Mouse (Mus musculus) hindbrain, embryonic 14.5 days (tissue): ENCODE measurements around the gene Nelfb. TPM values are rescaled to one million over a fixed set of nuclear protein-coding genes. Genes with fewer than 3 reads are reported as not detected.
A peak's percentile ranks its signal among the peaks of the same experiment; 100 is the strongest.

Source experiments
- ATAC-seq: fragments of 200-750 bp; cut with Nextera tagmentation; 2 replicates; pipeline ENCODE4 v1.8.0; 2017; ENCODE audit warnings: moderate number of reproducible peaks, mild to moderate bottlenecking, moderate TSS enrichment, moderate library complexity; ENCODE audit not compliant: low FRiP score
- DNase-seq: peaks from one replicate; pipeline ENCODE4 v3.0.0-alpha.2; 2015; ENCODE audit warnings: low spot score
- H3K27ac ChIP-seq: fragments of 300-500 bp; sonication (generic); 2 replicates; pipeline ENCODE4 v1.5.1; 2014; ENCODE audit warnings: mild to moderate bottlenecking, moderate library complexity
- H3K27me3 ChIP-seq: fragments of 300-500 bp; sonication (generic); 2 replicates; pipeline ENCODE4 v1.6.1; 2014; ENCODE audit warnings: mild to moderate bottlenecking, low read length, mixed read lengths; ENCODE audit not compliant: control insufficient read depth, insufficient read depth
- H3K36me3 ChIP-seq: fragments of 300-500 bp; sonication (generic); replicated peaks from 2 replicates; pipeline ENCODE4 v1.6.1; 2014; ENCODE audit not compliant: control insufficient read depth, insufficient read depth
- H3K4me1 ChIP-seq: fragments of 300-500 bp; sonication (generic); replicated peaks from 2 replicates; pipeline ENCODE4 v1.6.1; 2014; ENCODE audit warnings: antibody characterized with exemption, low read length, mixed read lengths; ENCODE audit not compliant: control insufficient read depth, insufficient read depth
- H3K4me2 ChIP-seq: fragments of 300-500 bp; sonication (generic); replicated peaks from 2 replicates; pipeline ENCODE4 v1.6.1; 2014; ENCODE audit warnings: mild to moderate bottlenecking, moderate library complexity
- H3K4me3 ChIP-seq: fragments of 300-500 bp; sonication (generic); replicated peaks from 2 replicates; pipeline ENCODE4 v1.5.1; 2014; ENCODE audit warnings: mild to moderate bottlenecking, low read length
- H3K9ac ChIP-seq: fragments of 300-500 bp; sonication (generic); 2 replicates; pipeline ENCODE4 v1.6.1; 2014
- H3K9me3 ChIP-seq: fragments of 300-500 bp; sonication (generic); 2 replicates; pipeline ENCODE4 v1.6.1; 2016; ENCODE audit warnings: low read length; ENCODE audit not compliant: control insufficient read depth
- WGBS: fragments of 180-500 bp; shearing (Covaris S2); extraction: QIAGEN DNeasy Blood & Tissue Kit; methylation state at CpG from one replicate; pipeline ENCODE4 v1.1.7; 2014; 5-methylcytosine and 5-hydroxymethylcytosine counted together
- polyA plus RNA-seq: library from polyadenylated mRNA; unstranded; fragments of >200 nt; fragmentation: Nextera tagmentation; extraction: Ambion mirVana; gene quantifications from 2 replicates; pipeline ENCODE4 v1.2.1, GENCODE M21; 2014

The Nelfb gene
- polyA plus RNA-seq, 1 experiment from 2014 or later: 88.0 TPM

DNA sequence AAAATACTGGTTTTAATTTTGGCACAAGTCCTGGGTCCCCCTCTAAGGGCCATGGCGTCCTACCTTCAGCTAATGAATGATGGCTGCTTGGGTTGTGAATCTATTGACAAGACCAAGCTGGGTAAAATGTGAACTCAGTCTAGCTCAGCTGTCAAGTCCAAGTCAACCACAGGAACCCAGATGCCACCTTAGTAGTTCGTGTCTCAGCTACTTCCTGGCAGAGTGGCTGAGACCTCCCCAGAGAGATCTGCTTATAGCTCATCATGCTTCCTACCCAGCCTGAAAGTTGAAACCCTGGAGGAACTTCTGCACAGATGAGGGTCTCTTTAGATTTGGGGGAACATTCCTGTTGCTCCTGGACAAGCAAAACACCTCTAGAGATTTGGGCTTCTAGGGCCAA, 28.0 kb downstream of the Nelfb start:
- Histone ChIP-seq H3K4me2 (peak overlapping the region; percentile 87), H3K27me3 (no peaks in the 10 kb centered on the region), H3K36me3 (no peaks in the 10 kb centered on the region), H3K4me1 (peaks cover 32% of the 10 kb centered on the region; the same call in 1 of the 2 replicates), H3K9ac (no peak overlapping the region; the same call in 1 of the 2 replicates), H3K4me3 (peak overlapping the region; percentile 59), H3K9me3 (no peaks in the 10 kb centered on the region), H3K27ac (no peak overlapping the region)
- DNase-seq: no peak
- ATAC-seq: no peak
- 30% methylated on average over 2 of the region's 2 CpGs for WGBS

DNA sequence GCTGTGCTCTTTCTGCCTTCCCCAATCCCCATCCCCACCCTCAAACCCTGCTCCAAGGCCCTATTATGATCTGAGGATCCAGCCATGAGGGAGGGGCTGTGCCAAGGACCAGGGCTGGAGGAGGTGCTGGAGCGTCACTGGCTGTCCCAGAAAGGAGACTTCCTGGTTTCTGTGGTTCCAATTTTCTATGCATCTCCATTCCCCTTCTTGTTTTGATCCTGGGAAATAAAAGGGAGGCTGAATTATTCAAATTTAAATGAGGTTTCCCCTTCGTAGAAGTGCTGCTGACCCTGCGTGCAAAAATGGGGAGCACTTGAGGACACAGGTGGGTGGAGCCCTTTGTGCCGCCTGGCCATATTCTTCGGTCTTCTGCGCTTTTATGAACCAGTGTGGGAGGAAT, 28.6 kb downstream of the Nelfb start:
- no peak for DNase-seq
- Histone ChIP-seq H3K4me1 (peaks cover 38% of the 10 kb centered on the region; the same call in 1 of the 2 replicates), H3K36me3 (no peaks in the 10 kb centered on the region), H3K27me3 (no peaks in the 10 kb centered on the region), H3K27ac (no peak overlapping the region; the same call in 1 of the 2 replicates), H3K9ac (peak overlapping the region; percentile 64), H3K4me2 (peak overlapping the region; percentile 87), H3K4me3 (peak overlapping the region; percentile 59), H3K9me3 (no peaks in the 10 kb centered on the region)
- WGBS: 6% methylated on average over 6 of the region's 6 CpGs
- ATAC-seq: no peak

DNA sequence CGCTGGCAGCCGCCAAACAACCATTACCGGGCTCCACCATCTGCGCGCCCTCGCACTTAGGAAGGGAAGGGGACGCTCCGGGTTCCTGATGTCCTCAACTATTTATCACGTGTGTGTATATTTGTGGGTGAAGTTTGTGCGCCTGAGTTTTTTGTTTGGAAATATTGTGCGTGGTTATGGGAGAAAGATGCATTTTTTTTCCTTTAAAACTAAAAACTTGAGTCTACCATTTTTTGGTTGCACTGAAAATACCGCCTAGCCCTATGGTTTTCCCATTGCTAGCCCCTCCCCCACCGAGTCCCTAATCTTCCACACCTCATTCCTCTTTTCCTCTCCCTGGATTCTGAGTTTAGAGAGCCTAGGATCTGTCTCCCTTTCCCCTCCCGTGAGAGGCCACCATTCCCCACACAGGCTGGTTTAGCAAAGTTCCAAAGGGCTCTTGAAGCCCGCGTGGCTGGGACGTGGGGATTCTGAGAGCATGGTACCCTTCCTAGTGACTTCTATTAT, 29.3 kb downstream of the Nelfb start:
- no peaks in the 10 kb centered on the region for H3K9me3 ChIP-seq
- ATAC-seq (no peak), DNase-seq (no peak)
- no peaks in the 10 kb centered on the region for H3K27me3 ChIP-seq
- H3K4me3 ChIP-seq: peak overlapping the region; percentile 59
- peak overlapping the region; percentile 64 for H3K9ac ChIP-seq
- no peaks in the 10 kb centered on the region for H3K36me3 ChIP-seq
- peaks cover 46% of the 10 kb centered on the region; the same call in 1 of the 2 replicates for H3K4me1 ChIP-seq
- H3K4me2 ChIP-seq: peak overlapping the region; percentile 87
- peak overlapping the region; percentile 74 for H3K27ac ChIP-seq
- 1% methylated on average over 17 of the region's 17 CpGs for WGBS

DNA sequence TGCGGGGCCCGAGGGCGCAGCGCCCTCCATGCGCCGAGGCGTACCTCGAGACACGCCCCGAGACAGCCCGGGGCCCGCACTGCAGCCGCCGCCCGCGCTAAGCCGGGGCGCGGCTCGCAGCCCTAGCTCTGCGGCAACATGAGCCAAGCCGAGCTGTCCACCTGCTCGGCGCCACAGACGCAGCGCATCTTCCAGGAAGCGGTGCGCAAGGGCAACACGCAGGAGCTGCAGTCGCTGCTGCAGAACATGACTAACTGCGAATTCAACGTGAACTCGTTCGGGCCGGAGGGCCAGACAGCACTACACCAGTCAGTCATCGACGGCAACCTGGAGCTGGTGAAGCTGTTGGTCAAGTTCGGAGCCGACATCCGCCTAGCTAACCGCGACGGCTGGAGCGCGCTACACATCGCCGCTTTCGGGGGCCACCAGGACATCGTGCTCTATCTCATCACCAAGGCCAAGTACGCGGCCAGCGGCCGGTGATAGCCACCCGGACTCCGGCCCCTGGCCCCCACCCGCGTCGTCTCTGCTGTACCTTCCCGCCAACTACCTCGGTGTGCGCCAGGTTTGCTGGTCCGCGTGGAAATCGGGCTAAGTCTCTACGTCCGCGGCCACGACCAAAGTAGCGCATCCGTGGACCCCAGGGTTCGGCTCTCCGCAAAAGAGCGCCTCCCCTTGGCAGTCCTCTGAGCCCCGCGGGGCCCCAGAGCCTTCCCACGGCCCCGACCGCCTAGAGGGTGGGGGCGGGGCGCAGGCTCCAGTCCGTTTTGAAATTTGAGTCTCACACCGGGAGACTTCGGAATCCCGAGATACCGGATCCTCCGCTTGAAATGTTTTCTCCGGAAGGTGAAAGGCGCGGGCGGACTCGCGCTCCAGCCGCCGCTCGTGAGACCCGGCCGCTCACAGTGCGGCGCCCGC, 30.1 kb downstream of the Nelfb start:
- H3K27ac ChIP-seq: peak overlapping the region; percentile 74
- DNase-seq: no peak
- peak overlapping the region; percentile 64 for H3K9ac ChIP-seq
- H3K9me3 ChIP-seq: no peaks in the 10 kb centered on the region
- peaks cover 53% of the 10 kb centered on the region; the same call in 1 of the 2 replicates for H3K4me1 ChIP-seq
- ATAC-seq: peak; percentile 41
- peak overlapping the region; percentile 87 for H3K4me2 ChIP-seq
- peak overlapping the region; percentile 59 for H3K4me3 ChIP-seq
- H3K27me3 ChIP-seq: no peaks in the 10 kb centered on the region
- WGBS: under 1% methylated on average over 95 of the region's 100 CpGs
- H3K36me3 ChIP-seq: no peaks in the 10 kb centered on the region

DNA sequence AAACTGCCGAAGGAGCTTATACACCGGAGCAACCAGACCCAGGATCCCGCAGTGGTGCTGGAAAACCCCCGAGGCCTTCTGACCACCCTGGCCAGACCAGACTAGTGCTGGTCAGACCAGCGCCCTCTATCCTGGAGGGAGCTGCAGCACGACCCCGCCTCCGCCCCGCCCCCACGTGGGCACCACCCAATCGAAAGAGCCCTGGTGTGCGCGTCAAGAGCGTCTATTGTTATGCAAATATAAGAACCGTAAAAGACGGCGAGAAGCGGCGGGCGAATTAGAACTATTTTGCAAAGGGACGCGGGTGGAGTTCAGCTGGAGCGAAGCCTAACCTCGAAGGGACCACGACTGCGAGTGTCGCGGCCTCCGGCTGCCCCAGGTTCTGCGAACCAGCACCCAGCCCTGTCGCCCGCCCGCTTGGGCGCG, 30.8 kb downstream of the Nelfb start, which contains the start of gene Nrarp:
TSS of gene Nrarp (plus strand) at position 281 of the 426 bp plus-strand sequence.
- ATAC-seq (peak; percentile 88), DNase-seq (peak; percentile 92)
- Histone ChIP-seq H3K9ac (peak within 1 kb of the TSS; percentile 64), H3K27ac (peak within 1 kb of the TSS; percentile 74), H3K4me2 (peak within 1 kb of the TSS; percentile 87), H3K36me3 (no peaks in the 10 kb centered on the region), H3K9me3 (no peaks in the 10 kb centered on the region), H3K27me3 (no peaks in the 10 kb centered on the region), H3K4me3 (peak within 1 kb of the TSS; percentile 59), H3K4me1 (peaks cover 56% of the 10 kb centered on the region; the same call in 1 of the 2 replicates)
- whole genome bisulfite sequencing: under 1% methylated on average over 35 of the region's 35 CpGs

DNA sequence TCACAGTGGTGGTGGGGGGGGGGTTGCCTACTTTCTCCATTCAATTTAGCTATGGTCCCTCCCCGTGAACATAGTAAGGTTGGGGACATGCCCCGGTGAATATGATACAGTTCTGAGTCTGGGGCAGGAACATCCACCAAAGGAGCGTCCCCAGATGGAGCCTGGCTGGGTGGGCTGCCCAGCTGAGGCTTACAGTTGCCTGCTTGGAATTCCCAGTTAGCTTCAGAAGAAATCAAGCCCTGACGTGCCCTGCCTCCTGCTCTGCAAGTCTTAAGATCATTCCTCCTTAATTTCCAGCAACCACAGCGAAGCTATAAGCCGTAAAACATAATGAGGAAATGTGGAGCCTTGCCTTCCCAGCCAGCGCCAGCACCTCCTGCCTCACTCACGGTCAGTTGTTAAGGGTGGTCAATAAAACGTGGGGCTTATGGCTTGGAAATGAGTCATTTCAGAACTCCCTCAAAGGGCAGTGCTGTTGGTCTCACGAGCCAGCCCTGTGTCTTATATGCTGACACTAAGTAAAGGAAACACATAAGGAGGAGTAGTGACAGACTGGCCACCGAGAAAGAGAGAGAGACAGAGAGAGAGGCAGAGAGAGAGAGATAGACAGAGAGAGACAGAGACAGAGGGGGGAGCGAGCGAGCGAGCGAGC, 31.6 kb downstream of the Nelfb start:
- H3K9ac ChIP-seq: 0 out of 2 replicates have a peak overlapping the region, but pooled peaks have one; percentile 17
- WGBS: 25% methylated on average over 15 of the region's 15 CpGs
- H3K4me1 ChIP-seq: peaks cover 54% of the 10 kb centered on the region; the same call in 1 of the 2 replicates
- H3K27me3 ChIP-seq: no peaks in the 10 kb centered on the region
- peak overlapping the region; percentile 59 for H3K4me3 ChIP-seq
- no peaks in the 10 kb centered on the region for H3K36me3 ChIP-seq
- no peak for ATAC-seq
- no peak for DNase-seq
- H3K9me3 ChIP-seq: no peaks in the 10 kb centered on the region
- H3K4me2 ChIP-seq: peak overlapping the region; percentile 87
- peak overlapping the region; percentile 40 for H3K27ac ChIP-seq

DNA sequence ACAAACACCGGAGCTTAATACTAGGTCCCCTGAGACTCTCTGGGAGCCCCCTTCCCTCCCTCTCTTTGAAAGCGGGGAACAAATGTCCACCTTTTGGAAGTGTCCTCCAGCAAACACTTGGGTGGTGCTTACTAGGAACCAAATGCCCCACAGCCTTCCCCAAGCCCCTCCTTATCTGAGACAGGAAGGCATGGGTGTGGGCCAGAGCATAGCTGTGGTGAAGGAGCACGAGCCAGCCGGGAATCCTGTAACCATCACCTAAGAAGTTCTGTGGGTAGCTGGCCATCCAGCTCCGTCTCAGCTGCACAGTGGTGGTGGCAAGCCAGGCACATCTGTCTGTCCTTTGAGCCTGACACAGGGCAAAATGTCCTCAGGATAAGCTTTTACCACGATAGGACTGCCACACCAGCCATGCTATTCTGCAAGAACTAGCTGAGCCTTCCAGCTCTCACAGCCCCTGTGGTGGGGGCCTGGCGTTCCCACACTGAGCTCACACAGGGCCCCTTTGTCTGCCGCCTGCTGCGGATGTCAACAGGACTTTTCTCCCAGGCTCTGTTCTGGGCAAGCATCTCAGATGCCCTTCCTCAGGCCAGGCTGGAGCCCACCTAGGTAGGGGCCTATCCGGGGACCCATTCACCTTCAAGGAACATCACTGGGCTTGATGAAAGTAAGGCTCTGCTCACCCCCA, 32.9 kb downstream of the Nelfb start:
- 18% methylated on average over 10 of the region's 10 CpGs for WGBS
- Histone ChIP-seq H3K4me1 (peaks cover 54% of the 10 kb centered on the region; the same call in 1 of the 2 replicates), H3K4me3 (no peak overlapping the region), H3K4me2 (peak overlapping the region; percentile 31), H3K27me3 (no peaks in the 10 kb centered on the region), H3K27ac (peak overlapping the region; percentile 81), H3K36me3 (no peaks in the 10 kb centered on the region), H3K9me3 (no peaks in the 10 kb centered on the region), H3K9ac (no peak overlapping the region)
- ATAC-seq (no peak), DNase-seq (no peak)

DNA sequence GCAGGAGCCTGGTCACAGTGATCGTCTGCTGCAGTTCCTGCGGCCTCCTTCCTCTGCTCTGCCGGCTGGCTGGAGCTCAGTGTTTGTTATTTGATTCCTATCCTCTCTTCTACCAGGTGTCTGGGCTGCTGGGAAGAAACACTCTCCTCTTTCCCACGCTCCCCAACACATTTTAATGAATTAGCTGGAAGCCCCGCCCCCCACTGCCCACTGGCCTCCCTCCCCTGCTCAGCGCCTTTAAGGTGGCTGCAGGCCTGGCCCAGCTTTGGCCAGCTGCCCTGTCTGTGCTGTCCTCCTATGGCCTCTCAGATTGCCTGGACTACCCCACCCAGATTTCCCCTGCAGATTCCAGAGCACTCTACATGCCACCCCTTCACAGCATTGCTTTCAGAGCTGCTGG, 33.6 kb downstream of the Nelfb start:
- Histone ChIP-seq H3K27me3 (no peaks in the 10 kb centered on the region), H3K9me3 (no peaks in the 10 kb centered on the region), H3K4me3 (peak overlapping the region; percentile 7; the same call in 1 of the 2 replicates), H3K36me3 (no peaks in the 10 kb centered on the region), H3K27ac (peak overlapping the region; percentile 81), H3K9ac (0 out of 2 replicates have a peak overlapping the region, but pooled peaks have one; percentile 16), H3K4me1 (peaks cover 50% of the 10 kb centered on the region; the same call in 1 of the 2 replicates), H3K4me2 (peak overlapping the region; percentile 31)
- DNase-seq: peak; percentile 63
- ATAC-seq: peak; percentile 25
- WGBS: 4% methylated on average over 6 of the region's 6 CpGs
